Mouse (Mus musculus): ENCODE measurements at regions not wholly inside any gene's neighbourhood (a gene's known extent, or its start where the extent isn't known, plus 50 kb on each side); places are given as distances from the start of the nearest gene placed in this dataset.

DNA sequence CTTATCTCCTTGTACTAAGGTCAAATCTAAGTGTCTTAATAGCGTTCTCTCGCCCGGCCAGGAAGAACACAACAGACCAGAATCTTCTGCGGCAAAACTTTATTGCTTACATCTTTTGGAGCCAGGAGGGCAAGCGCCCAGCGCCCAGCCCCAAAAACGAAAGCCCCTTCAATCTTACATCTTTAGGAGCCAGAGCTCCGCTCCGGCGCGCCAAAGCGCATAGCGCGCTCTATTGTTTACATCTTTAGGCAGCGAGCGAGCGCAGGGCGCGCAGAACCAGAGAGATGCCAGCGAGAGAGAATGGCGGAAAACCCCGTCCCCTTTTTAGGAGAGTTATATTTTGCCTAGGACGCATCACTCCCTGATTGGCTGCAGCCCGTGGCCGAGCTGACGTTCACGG, 373.2 kb upstream of the Gm21477 start:
- peak; percentile 16 to 63 for DNase-seq (ENCODE audit: low spot score in 2 of 2)
